Mouse (Mus musculus): ENCODE data around the gene Lmntd1.

- TF ChIP-seq CTCF (IDR thresholded peaks at IDR 0.05; ENCODE audit: insufficient read depth, low read depth, low read length) (no peak), POLR2A (IDR thresholded peaks at IDR 0.05; ENCODE audit: insufficient read depth, low read depth, low read length) (no peak)
These were observed 235.4 kb downstream of the Lmntd1 start for GRCm38 (mm10) chr6:145378689-145379088.

Data from olfactory bulb, adult 2 months (tissue).